Mouse (Mus musculus): Measurements from ENCODE around the gene Slc2a1. TPM values are rescaled to one million over a fixed set of nuclear protein-coding genes. Genes with fewer than 3 reads are reported as not detected.

Slc2a1 gene
- 82.8 and 83.3 TPM in 2 replicates for polyA plus RNA-seq (2012; rRNA removed)

GRCm38 (mm10) chr4:119108495-119109408, at the start of gene Slc2a1:
Gene Slc2a1, plus strand, starts transcription at chr4:119108711.

GRCm38 (mm10) chr4:119173851-119174453, 65.4 kb downstream of the Slc2a1 start, which contains the start of gene Zfp691:
Gene Zfp691, minus strand, starts transcription at chr4:119174195.

Other genes starting within 250 kb of the Slc2a1 start
- gene Olfr1331, start 244.1 kb upstream of the Slc2a1 start, polyA plus RNA-seq (2012; rRNA removed) = not detected in 2 replicates
- not detected in 2 replicates for gene Olfr1330, start 220.1 kb upstream of the Slc2a1 start, polyA plus RNA-seq (2012; rRNA removed)
- gene Olfr1329, start 191.2 kb upstream of the Slc2a1 start, polyA plus RNA-seq (2012; rRNA removed) = not detected in 2 replicates
- not detected in 2 replicates for gene Olfr1328, start 170.1 kb upstream of the Slc2a1 start, polyA plus RNA-seq (2012; rRNA removed)
- 0.18 TPM in 2 replicates for gene Lao1, start 147.1 kb upstream of the Slc2a1 start, polyA plus RNA-seq (2012; rRNA removed)
- gene Zfp691, start 65.5 kb downstream of the Slc2a1 start, polyA plus RNA-seq (2012; rRNA removed) = 16.9 and 24.8 TPM in 2 replicates
- 0.77 and 0.98 TPM in 2 replicates for gene Ermap, start 81.3 kb downstream of the Slc2a1 start, polyA plus RNA-seq (2012; rRNA removed)
- gene Svbp, start 86.6 kb downstream of the Slc2a1 start, polyA plus RNA-seq (2012; rRNA removed) = 37.2 and 44.2 TPM in 2 replicates
- gene Tmem269, start 109.5 kb downstream of the Slc2a1 start, polyA plus RNA-seq (2012; rRNA removed) = 1.6 and 2.2 TPM in 2 replicates
- gene AU022252, start 124.0 kb downstream of the Slc2a1 start, polyA plus RNA-seq (2012; rRNA removed) = 5.4 and 6.9 TPM in 2 replicates
- gene P3h1, start 124.2 kb downstream of the Slc2a1 start, polyA plus RNA-seq (2012; rRNA removed) = 95.6 and 125 TPM in 2 replicates
- 0.10 and 0.11 TPM in 2 replicates for gene Cldn19, start 146.7 kb downstream of the Slc2a1 start, polyA plus RNA-seq (2012; rRNA removed)
- gene Ybx1, start 185.9 kb downstream of the Slc2a1 start, polyA plus RNA-seq (2012; rRNA removed) = 455 and 561 TPM in 2 replicates
- gene Ppih, start 211.8 kb downstream of the Slc2a1 start, polyA plus RNA-seq (2012; rRNA removed) = 3.3 and 7.1 TPM in 2 replicates

Data from ovary, adult 2 months (tissue).